ENCODE assay signal across 11 mouse cellular contexts in the genomic region with DNA sequence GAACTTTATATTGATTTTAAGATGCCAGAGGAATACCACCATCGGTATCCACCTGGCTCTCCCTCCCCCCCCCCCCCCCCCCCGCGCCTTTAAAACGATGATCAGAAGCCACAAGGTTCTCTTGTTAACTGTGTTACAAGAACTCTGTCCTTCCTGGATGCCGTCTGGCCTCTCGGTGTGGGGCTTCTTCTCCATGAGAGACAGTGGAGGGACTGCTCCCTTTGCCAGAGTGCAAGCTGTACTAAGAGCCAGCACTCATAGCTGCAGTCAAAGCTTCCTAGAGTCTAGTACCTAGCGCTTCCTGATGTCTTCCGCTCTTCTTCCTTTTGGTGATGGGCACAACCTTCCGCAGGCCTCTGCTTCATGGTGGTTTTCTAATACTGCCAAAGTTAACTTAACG.
"Had no signal": no experiment of that assay in that cellular context is flagged by ENCODE, and none has a peak within 500 bp of the region (broad histone marks: within the 10 kb centered on the region; RNA-seq: fewer than 3 reads in every experiment).

No protein-coding gene starts in this region.

- H3K4me1 ChIP-seq: liver, embryonic 15.5 days; midbrain, embryonic 15.5 days had no signal

- H3K9ac ChIP-seq: limb, embryonic 12.5 days; liver, embryonic 15.5 days; lung, embryonic 14.5 days; midbrain, embryonic 15.5 days; neural tube, embryonic 13.5 days had no signal

- H3K36me3 ChIP-seq: liver, embryonic 15.5 days; midbrain, embryonic 15.5 days had no signal

- H3K4me3 ChIP-seq: limb, embryonic 12.5 days; liver, embryonic 15.5 days; midbrain, embryonic 15.5 days; neural tube, embryonic 13.5 days had no signal

- H3K27ac ChIP-seq: liver, embryonic 15.5 days; midbrain, embryonic 15.5 days; neural tube, embryonic 13.5 days had no signal

- H3K27me3 ChIP-seq: limb, embryonic 12.5 days; liver, embryonic 15.5 days; midbrain, embryonic 15.5 days; neural tube, embryonic 13.5 days had no signal

- ATAC-seq: midbrain, embryonic 15.5 days had no signal

- H3K9me3 ChIP-seq: limb, embryonic 12.5 days; liver, embryonic 15.5 days; midbrain, embryonic 15.5 days; neural tube, embryonic 13.5 days had no signal

- DNase-seq: layer of hippocampus, adult 9-11 months; layer of hippocampus, postnatal 36 days; right cerebral cortex, adult 18-20 months; right cerebral cortex, postnatal 25 days; thymus, postnatal 4 days had no signal

- H3K4me2 ChIP-seq: limb, embryonic 12.5 days; liver, embryonic 15.5 days; lung, embryonic 14.5 days; midbrain, embryonic 11.5 days; midbrain, embryonic 15.5 days; neural tube, embryonic 13.5 days had no signal
